Mouse (Mus musculus): ENCODE measurements around the gene Helz. TPM values are rescaled to one million over a fixed set of nuclear protein-coding genes. Genes with fewer than 3 reads are reported as not detected.

Gene Helz
- polyA plus RNA-seq, 1 experiment from 2014 or later = 12.8 TPM

- H3K9ac ChIP-seq (ENCODE audit: low read length) = 0 out of 2 replicates have a peak overlapping the region, but pooled peaks have one; percentile 4
- H3K4me2 ChIP-seq (ENCODE audit: low read length) = no peak overlapping the region
- H3K9me3 ChIP-seq (replicated peaks; ENCODE audit: control insufficient read depth, low read length) = no peaks in the 10 kb centered on the region
- peak; percentile 37 for DNase-seq (ENCODE audit: low spot score)
- H3K27me3 ChIP-seq (replicated peaks; ENCODE audit: control insufficient read depth, insufficient read depth, low read length) = no peaks in the 10 kb centered on the region
- H3K4me1 ChIP-seq (ENCODE audit: control insufficient read depth, insufficient read depth, low read length) = peaks cover 18% of the 10 kb centered on the region
- H3K36me3 ChIP-seq (ENCODE audit: control insufficient read depth, insufficient read depth, low read length) = peaks cover 22% of the 10 kb centered on the region
- H3K4me3 ChIP-seq (ENCODE audit: low read depth, low read length) = no peak overlapping the region
- 0 out of 2 replicates have a peak, but pooled peaks have one; percentile 52 for ATAC-seq
- no peak overlapping the region; the same call in 1 of the 2 replicates for H3K27ac ChIP-seq (ENCODE audit: low read depth, low read length)
- WGBS = 28% methylated on average over 19 of the region's 19 CpGs
Observed at GRCm38 (mm10) chr11:107683544-107684465, 136.1 kb downstream of the Helz start.

- H3K4me2 ChIP-seq (ENCODE audit: low read length) = no peak overlapping the region
- H3K9me3 ChIP-seq (replicated peaks; ENCODE audit: control insufficient read depth, low read length) = no peaks in the 10 kb centered on the region
- H3K4me3 ChIP-seq (ENCODE audit: low read depth, low read length) = no peak overlapping the region
- no peak overlapping the region for H3K9ac ChIP-seq (ENCODE audit: low read length)
- WGBS = 91% methylated on average over 20 of the region's 20 CpGs
- ATAC-seq (no peak), DNase-seq (ENCODE audit: low spot score) (no peak)
- H3K36me3 ChIP-seq (ENCODE audit: control insufficient read depth, insufficient read depth, low read length) = peaks cover 22% of the 10 kb centered on the region
- no peak overlapping the region for H3K27ac ChIP-seq (ENCODE audit: low read depth, low read length)
- peaks cover 18% of the 10 kb centered on the region for H3K4me1 ChIP-seq (ENCODE audit: control insufficient read depth, insufficient read depth, low read length)
- no peaks in the 10 kb centered on the region for H3K27me3 ChIP-seq (replicated peaks; ENCODE audit: control insufficient read depth, insufficient read depth, low read length)
Observed at GRCm38 (mm10) chr11:107686290-107686689, 138.6 kb downstream of the Helz start.

GRCm38 (mm10) chr11:107688480-107688879, 140.8 kb downstream of the Helz start:
- peaks cover 22% of the 10 kb centered on the region for H3K36me3 ChIP-seq (ENCODE audit: control insufficient read depth, insufficient read depth, low read length)
- H3K27ac ChIP-seq (ENCODE audit: low read depth, low read length) = no peak overlapping the region
- H3K9me3 ChIP-seq (replicated peaks; ENCODE audit: control insufficient read depth, low read length) = no peaks in the 10 kb centered on the region
- H3K9ac ChIP-seq (ENCODE audit: low read length) = no peak overlapping the region
- DNase-seq (ENCODE audit: low spot score) (no peak), ATAC-seq (no peak)
- WGBS = 96% methylated on average over 10 of the region's 10 CpGs
- H3K4me3 ChIP-seq (ENCODE audit: low read depth, low read length) = no peak overlapping the region
- H3K4me1 ChIP-seq (ENCODE audit: control insufficient read depth, insufficient read depth, low read length) = peaks cover 10% of the 10 kb centered on the region
- no peak overlapping the region for H3K4me2 ChIP-seq (ENCODE audit: low read length)
- H3K27me3 ChIP-seq (replicated peaks; ENCODE audit: control insufficient read depth, insufficient read depth, low read length) = no peaks in the 10 kb centered on the region

GRCm38 (mm10) chr11:107691569-107691968, 143.8 kb downstream of the Helz start:
- Histone ChIP-seq H3K36me3 (ENCODE audit: control insufficient read depth, insufficient read depth, low read length) (peaks cover 8% of the 10 kb centered on the region), H3K4me3 (ENCODE audit: low read depth, low read length) (no peak overlapping the region), H3K27me3 (replicated peaks; ENCODE audit: control insufficient read depth, insufficient read depth, low read length) (no peaks in the 10 kb centered on the region), H3K9ac (ENCODE audit: low read length) (no peak overlapping the region), H3K4me1 (ENCODE audit: control insufficient read depth, insufficient read depth, low read length) (no peaks in the 10 kb centered on the region), H3K9me3 (replicated peaks; ENCODE audit: control insufficient read depth, low read length) (no peaks in the 10 kb centered on the region), H3K4me2 (ENCODE audit: low read length) (no peak overlapping the region), H3K27ac (ENCODE audit: low read depth, low read length) (no peak overlapping the region)
- WGBS = 40% methylated on average over 8 of the region's 8 CpGs
- no peak for ATAC-seq
- DNase-seq (ENCODE audit: low spot score) = no peak

GRCm38 (mm10) chr11:107693338-107693737, 145.6 kb downstream of the Helz start:
- Histone ChIP-seq H3K9me3 (replicated peaks; ENCODE audit: control insufficient read depth, low read length) (no peaks in the 10 kb centered on the region), H3K4me1 (ENCODE audit: control insufficient read depth, insufficient read depth, low read length) (no peaks in the 10 kb centered on the region), H3K36me3 (ENCODE audit: control insufficient read depth, insufficient read depth, low read length) (peaks cover 3% of the 10 kb centered on the region), H3K27ac (ENCODE audit: low read depth, low read length) (no peak overlapping the region), H3K4me3 (ENCODE audit: low read depth, low read length) (no peak overlapping the region), H3K27me3 (replicated peaks; ENCODE audit: control insufficient read depth, insufficient read depth, low read length) (no peaks in the 10 kb centered on the region), H3K4me2 (ENCODE audit: low read length) (no peak overlapping the region), H3K9ac (ENCODE audit: low read length) (no peak overlapping the region)
- 82% methylated on average over 6 of the region's 6 CpGs for WGBS
- DNase-seq (ENCODE audit: low spot score) = no peak
- no peak for ATAC-seq

- 91% methylated on average over 4 of the region's 4 CpGs for WGBS
Observed at GRCm38 (mm10) chr11:107699967-107700366, 152.2 kb downstream of the Helz start.

GRCm38 (mm10) chr11:107703272-107704134, 155.8 kb downstream of the Helz start:
- H3K9me3 ChIP-seq (replicated peaks; ENCODE audit: control insufficient read depth, low read length) = no peaks in the 10 kb centered on the region
- H3K36me3 ChIP-seq (ENCODE audit: control insufficient read depth, insufficient read depth, low read length) = no peaks in the 10 kb centered on the region
- H3K27me3 ChIP-seq (replicated peaks; ENCODE audit: control insufficient read depth, insufficient read depth, low read length) = no peaks in the 10 kb centered on the region
- H3K4me1 ChIP-seq (ENCODE audit: control insufficient read depth, insufficient read depth, low read length) = 0 out of 2 replicates have a peak, but pooled peaks cover 3% of the 10 kb centered on the region
- WGBS = 57% methylated on average over 27 of the region's 27 CpGs
- no peak overlapping the region for H3K9ac ChIP-seq (ENCODE audit: low read length)
- H3K4me2 ChIP-seq (ENCODE audit: low read length) = no peak overlapping the region
- DNase-seq (ENCODE audit: low spot score) = no peak
- no peak for ATAC-seq
- no peak overlapping the region for H3K4me3 ChIP-seq (ENCODE audit: low read depth, low read length)
- no peak overlapping the region for H3K27ac ChIP-seq (ENCODE audit: low read depth, low read length)

More at GRCm38 (mm10) chr11:107699967-107700366, 152.2 kb downstream of the Helz start:
- no peak overlapping the region for H3K27ac ChIP-seq (ENCODE audit: low read depth, low read length)
- no peak overlapping the region for H3K9ac ChIP-seq (ENCODE audit: low read length)
- H3K4me2 ChIP-seq (ENCODE audit: low read length) = no peak overlapping the region
- DNase-seq (ENCODE audit: low spot score) (no peak), ATAC-seq (no peak)
- H3K36me3 ChIP-seq (ENCODE audit: control insufficient read depth, insufficient read depth, low read length) = no peaks in the 10 kb centered on the region
- no peaks in the 10 kb centered on the region for H3K9me3 ChIP-seq (replicated peaks; ENCODE audit: control insufficient read depth, low read length)
- H3K4me3 ChIP-seq (ENCODE audit: low read depth, low read length) = no peak overlapping the region
- no peaks in the 10 kb centered on the region for H3K4me1 ChIP-seq (ENCODE audit: control insufficient read depth, insufficient read depth, low read length)
- no peaks in the 10 kb centered on the region for H3K27me3 ChIP-seq (replicated peaks; ENCODE audit: control insufficient read depth, insufficient read depth, low read length)

- DNase-seq (ENCODE audit: low spot score) (no peak), ATAC-seq (no peak)
- no peaks in the 10 kb centered on the region for H3K36me3 ChIP-seq (ENCODE audit: control insufficient read depth, insufficient read depth, low read length)
Observed at GRCm38 (mm10) chr11:107705060-107705459, 157.3 kb downstream of the Helz start.

More at GRCm38 (mm10) chr11:107705060-107705459, 157.3 kb downstream of the Helz start:
- no peaks in the 10 kb centered on the region for H3K9me3 ChIP-seq (replicated peaks; ENCODE audit: control insufficient read depth, low read length)
- no peak overlapping the region for H3K27ac ChIP-seq (ENCODE audit: low read depth, low read length)
- H3K4me3 ChIP-seq (ENCODE audit: low read depth, low read length) = no peak overlapping the region
- H3K9ac ChIP-seq (ENCODE audit: low read length) = no peak overlapping the region
- 0 out of 2 replicates have a peak, but pooled peaks cover 3% of the 10 kb centered on the region for H3K4me1 ChIP-seq (ENCODE audit: control insufficient read depth, insufficient read depth, low read length)
- no peak overlapping the region for H3K4me2 ChIP-seq (ENCODE audit: low read length)
- WGBS = 69% methylated on average over 6 of the region's 6 CpGs
- no peaks in the 10 kb centered on the region for H3K27me3 ChIP-seq (replicated peaks; ENCODE audit: control insufficient read depth, insufficient read depth, low read length)

Data from forebrain, embryonic 14.5 days (tissue).